ENCODE assay signal across 8 mouse cellular contexts in the genomic region with DNA sequence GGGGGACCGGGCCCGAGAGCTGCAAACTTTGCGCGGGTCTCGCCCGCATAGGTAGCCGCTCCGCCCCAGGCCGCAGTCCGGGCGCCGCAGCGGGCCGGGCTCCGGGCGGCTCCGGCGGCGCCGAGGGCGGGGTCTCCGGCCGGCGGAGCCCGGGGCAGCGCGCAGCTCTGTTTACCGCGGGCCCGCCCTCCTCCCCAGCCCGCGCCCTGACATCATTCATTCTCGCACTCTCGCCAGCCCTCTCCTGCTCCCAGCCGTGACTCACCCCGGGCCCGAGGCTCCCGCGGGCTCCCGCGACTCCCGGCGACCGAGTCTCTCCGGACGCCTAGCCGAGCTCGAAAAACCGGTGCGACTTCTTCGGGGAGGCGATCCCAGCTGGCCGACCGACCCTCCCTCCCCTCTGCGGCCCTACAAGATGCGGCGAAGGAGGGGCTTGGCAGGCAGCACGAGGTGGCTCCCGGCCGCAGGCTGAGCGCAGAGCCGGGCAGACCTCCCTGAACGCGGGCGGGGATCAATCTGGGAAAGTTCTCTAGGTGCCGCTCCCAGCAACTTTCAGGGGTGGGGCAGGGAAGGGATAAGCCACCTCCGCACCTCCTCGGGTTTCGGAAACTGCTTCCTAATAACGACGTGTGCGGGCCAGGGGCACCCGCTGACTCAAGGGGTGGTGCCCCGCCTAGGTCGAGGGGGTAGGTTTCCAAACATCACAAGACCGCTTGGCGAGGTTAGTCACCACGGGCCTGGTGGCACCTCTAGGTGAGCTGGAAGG. TPM values are rescaled to one million over a fixed set of nuclear protein-coding genes. Genes with fewer than 3 reads are reported as not detected.
DNase-seq lines count a peak whose midpoint lies in the region; ATAC-seq lines count a peak whose summit lies in the region.

No protein-coding gene starts in this region.

- H3K4me3 ChIP-seq in hindbrain, embryonic 14.5 days (replicated peaks; ENCODE audit: low read length), result peak overlapping the region; percentile 77
- H3K4me3 ChIP-seq in macrophage (ENCODE audit: inconsistent target), result peak overlapping the region; percentile 36

- no peaks in the 10 kb centered on the region for H3K4me1 ChIP-seq in hindbrain, embryonic 14.5 days (replicated peaks; ENCODE audit: control insufficient read depth, insufficient read depth, low read length)

- no peaks in the 10 kb centered on the region for H3K9me3 ChIP-seq in hindbrain, embryonic 14.5 days (ENCODE audit: control insufficient read depth, low read length)

- ATAC-seq in hindbrain, embryonic 14.5 days (ENCODE audit: low FRiP score), result peak; percentile 90

- peaks cover 58% of the 10 kb centered on the region for H3K27me3 ChIP-seq in hindbrain, embryonic 14.5 days (ENCODE audit: control insufficient read depth, insufficient read depth, low read length)

- WGBS in hindbrain, embryonic 14.5 days, result under 1% methylated on average over 74 of the region's 78 CpGs
- WGBS in macrophage (ENCODE audit: missing documents), result 2% methylated on average over 74 of the region's 78 CpGs

- peak overlapping the region; percentile 98 for H3K4me2 ChIP-seq in hindbrain, embryonic 14.5 days (replicated peaks)

- peaks cover 16% of the 10 kb centered on the region; the same call in 1 of the 2 replicates for H3K79me2 ChIP-seq in macrophage (ENCODE audit: inconsistent target)

- DNase-seq in WW6 (ENCODE audit: low read depth, low spot score), result peak; percentile 42
- DNase-seq in cerebellum, adult 9-11 months, result peak; percentile 79
- DNase-seq in gastrocnemius, adult 18-20 months (ENCODE audit: low spot score), result peak; percentile 72
- DNase-seq in hindbrain, embryonic 14.5 days (ENCODE audit: low spot score), result peak; percentile 48
- peak; percentile 34 to 54 for DNase-seq in left cerebral cortex, adult 18-20 months (ENCODE audit: low spot score in 2 of 2)
- peak; percentile 44 for DNase-seq in right cerebral cortex, adult 18-20 months
- no peak for DNase-seq in natural killer cell, adult 2 months (ENCODE audit: low spot score in 2 of 2)

- H3K27ac ChIP-seq in hindbrain, embryonic 14.5 days, result peak overlapping the region; percentile 51; the same call in 1 of the 2 replicates
- H3K27ac ChIP-seq in macrophage, result no peak overlapping the region

- H3K9ac ChIP-seq in hindbrain, embryonic 14.5 days, result peak overlapping the region; percentile 70

- no peaks in the 10 kb centered on the region for H3K36me3 ChIP-seq in hindbrain, embryonic 14.5 days (replicated peaks; ENCODE audit: control insufficient read depth, insufficient read depth)
- no peaks in the 10 kb centered on the region for H3K36me3 ChIP-seq in macrophage (ENCODE audit: inconsistent target)

RNA-seq across cellular contexts. Expression of a gene that starts 0.9 kb away (rescaled TPM):
- total RNA-seq in gastrocnemius, adult 18-20 months (2021), result 1 to 10 TPM; 1.9 TPM
- polyA plus RNA-seq in hindbrain, embryonic 14.5 days (2014; fragmentation: Nextera tagmentation; extraction: Ambion mirVana), result 4.2 and 4.6 TPM in 2 replicates
- 1 to 10 TPM; 2.3 to 5.1 TPM for total RNA-seq in left cerebral cortex, adult 18-20 months (2021)
- total RNA-seq in macrophage (2018; cell fraction: chromatin; rRNA removed), result 10 to 100 TPM in 2 of 26 experiments, 1 to 10 TPM in 17, under 1 TPM in 7; 0.33 to 37.1 (median 2.0) TPM
- 10 to 100 TPM in 3 of 26 experiments, 1 to 10 TPM in 23; 1.7 to 30.2 (median 5.0) TPM for total RNA-seq in macrophage (2018; cell fraction: cytosol; rRNA removed)
- total RNA-seq in macrophage (2018; cell fraction: nucleus; rRNA removed), result 10 to 100 TPM in 4 of 26 experiments, 1 to 10 TPM in 22; 2.0 to 44.6 (median 3.4) TPM
- polyA plus RNA-seq in macrophage (2018), result 2.5 to 4.8 TPM (median 3.8 TPM) in 3 replicates

Comparison
In these comparisons a context has a peak if more than half of its experiments do, and no peak if none do; other contexts are left out.
1. DNase-seq: peak in WW6 (single experiment), cerebellum, adult 9-11 months (single experiment), gastrocnemius, adult 18-20 months (single experiment), hindbrain, embryonic 14.5 days (single experiment), left cerebral cortex, adult 18-20 months (2 of 2) and right cerebral cortex, adult 18-20 months (single experiment); none in natural killer cell, adult 2 months (0 of 2).